Mouse (Mus musculus): ENCODE measurements at regions not wholly inside any gene's neighbourhood (a gene's known extent, or its start where the extent isn't known, plus 50 kb on each side); places are given as distances from the start of the nearest gene placed in this dataset.

DNA sequence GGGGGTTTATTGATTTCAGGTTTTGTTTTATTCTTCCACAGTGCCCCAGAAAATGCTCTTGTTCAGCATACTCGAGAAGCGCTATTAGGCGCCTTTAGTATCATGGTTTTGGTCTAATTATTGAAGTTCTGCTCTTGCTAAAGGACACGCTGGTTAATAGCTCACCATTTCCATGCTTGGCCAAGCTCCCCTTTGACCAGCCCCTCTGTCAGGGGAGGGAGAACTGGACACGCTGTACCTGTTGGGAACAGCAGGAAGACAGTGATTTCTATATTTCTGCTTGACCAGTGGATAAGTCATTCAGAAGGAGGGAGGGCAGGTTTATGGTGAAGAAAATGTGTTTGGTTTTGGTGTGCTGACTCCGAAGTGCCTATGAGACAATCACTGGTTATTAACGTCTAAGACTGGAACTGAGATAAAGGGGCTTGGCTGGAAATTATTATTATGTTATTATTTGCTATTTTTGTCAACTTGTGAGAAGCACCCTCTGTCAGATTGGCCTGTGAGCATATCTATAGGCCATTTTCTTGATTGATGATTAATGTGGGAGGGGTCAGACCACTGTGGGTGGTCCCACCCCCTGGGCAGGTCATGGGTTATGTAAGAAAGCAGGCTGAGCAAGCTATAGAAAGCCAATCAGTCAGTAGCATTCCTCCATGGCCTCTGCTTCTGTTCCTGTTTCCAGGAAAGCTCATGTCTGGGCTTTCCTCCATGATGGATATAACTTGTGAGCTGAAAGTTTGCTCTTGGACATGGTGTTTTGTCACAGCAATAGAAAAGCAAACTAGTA lies 51.2 kb upstream of the Tanc2 start:
- no peaks in the 10 kb centered on the region for H3K9me3 ChIP-seq (replicated peaks; ENCODE audit: control insufficient read depth, low read length, poor library complexity, severe bottlenecking)
- H3K4me3 ChIP-seq (ENCODE audit: low read depth, low read length), result no peak overlapping the region
- H3K27me3 ChIP-seq (ENCODE audit: control insufficient read depth, insufficient read depth, low read depth, low read length), result no peaks in the 10 kb centered on the region
- 88% methylated on average over 7 of the region's 7 CpGs for WGBS
- ATAC-seq, result no peak
- no peaks in the 10 kb centered on the region for H3K4me1 ChIP-seq (ENCODE audit: control insufficient read depth, insufficient read depth, low read length)
- H3K4me2 ChIP-seq (ENCODE audit: low read length), result no peak overlapping the region
- H3K36me3 ChIP-seq (ENCODE audit: control insufficient read depth, insufficient read depth, low read length), result no peaks in the 10 kb centered on the region
- H3K9ac ChIP-seq (ENCODE audit: low read depth, low read length), result no peak overlapping the region
- H3K27ac ChIP-seq (ENCODE audit: low read length), result no peak overlapping the region

GRCm38 (mm10) chr11:105532616-105533015 lies 57.2 kb upstream of the Tanc2 start:
- no peak overlapping the region for H3K4me3 ChIP-seq (ENCODE audit: low read depth, low read length)
- WGBS, result 86% methylated on average over 5 of the region's 5 CpGs

GRCm38 (mm10) chr11:105530711-105531157 lies 59.1 kb upstream of the Tanc2 start:
- Histone ChIP-seq H3K4me3 (ENCODE audit: low read depth, low read length) (no peak overlapping the region), H3K27me3 (ENCODE audit: control insufficient read depth, insufficient read depth, low read depth, low read length) (no peaks in the 10 kb centered on the region), H3K4me2 (ENCODE audit: low read length) (no peak overlapping the region), H3K9ac (ENCODE audit: low read depth, low read length) (no peak overlapping the region), H3K9me3 (replicated peaks; ENCODE audit: control insufficient read depth, low read length, poor library complexity, severe bottlenecking) (no peaks in the 10 kb centered on the region), H3K36me3 (ENCODE audit: control insufficient read depth, insufficient read depth, low read length) (no peaks in the 10 kb centered on the region), H3K27ac (ENCODE audit: low read length) (no peak overlapping the region), H3K4me1 (ENCODE audit: control insufficient read depth, insufficient read depth, low read length) (no peaks in the 10 kb centered on the region)
- WGBS, result 71% methylated on average over 10 of the region's 10 CpGs
- ATAC-seq, result no peak

More at GRCm38 (mm10) chr11:105532616-105533015, 57.2 kb upstream of the Tanc2 start:
- Histone ChIP-seq H3K4me1 (ENCODE audit: control insufficient read depth, insufficient read depth, low read length) (no peaks in the 10 kb centered on the region), H3K27me3 (ENCODE audit: control insufficient read depth, insufficient read depth, low read depth, low read length) (no peaks in the 10 kb centered on the region), H3K9me3 (replicated peaks; ENCODE audit: control insufficient read depth, low read length, poor library complexity, severe bottlenecking) (no peaks in the 10 kb centered on the region), H3K36me3 (ENCODE audit: control insufficient read depth, insufficient read depth, low read length) (no peaks in the 10 kb centered on the region), H3K4me2 (ENCODE audit: low read length) (no peak overlapping the region), H3K27ac (ENCODE audit: low read length) (no peak overlapping the region), H3K9ac (ENCODE audit: low read depth, low read length) (no peak overlapping the region)
- ATAC-seq, result no peak

GRCm38 (mm10) chr11:105526066-105526465 lies 63.7 kb upstream of the Tanc2 start:
- Histone ChIP-seq H3K4me1 (ENCODE audit: control insufficient read depth, insufficient read depth, low read length) (peaks cover 8% of the 10 kb centered on the region), H3K36me3 (ENCODE audit: control insufficient read depth, insufficient read depth, low read length) (no peaks in the 10 kb centered on the region), H3K4me2 (ENCODE audit: low read length) (no peak overlapping the region), H3K9ac (ENCODE audit: low read depth, low read length) (no peak overlapping the region), H3K9me3 (replicated peaks; ENCODE audit: control insufficient read depth, low read length, poor library complexity, severe bottlenecking) (no peaks in the 10 kb centered on the region), H3K27ac (ENCODE audit: low read length) (no peak overlapping the region), H3K4me3 (ENCODE audit: low read depth, low read length) (no peak overlapping the region), H3K27me3 (ENCODE audit: control insufficient read depth, insufficient read depth, low read depth, low read length) (no peaks in the 10 kb centered on the region)
- 89% methylated on average over 4 of the region's 4 CpGs for WGBS
- no peak for ATAC-seq

DNA sequence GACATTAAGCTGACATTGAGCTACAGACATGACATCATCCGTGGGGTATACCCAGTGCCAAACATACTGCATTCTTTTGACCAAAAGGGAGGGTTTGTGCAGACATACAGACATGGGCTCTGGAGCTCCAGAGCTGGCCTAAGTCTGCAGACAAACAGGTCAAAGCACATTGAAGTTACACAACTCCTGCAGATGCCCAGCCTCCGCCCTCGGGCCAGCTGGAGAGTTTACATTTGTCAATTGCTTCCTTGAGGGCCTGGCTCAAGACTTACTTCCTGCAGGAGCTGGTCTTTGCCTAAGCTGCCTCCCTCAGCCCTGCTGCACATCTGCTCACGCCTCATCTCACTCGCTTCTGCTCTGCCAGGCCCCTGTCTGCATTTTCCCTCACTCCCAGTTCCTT lies 64.2 kb upstream of the Tanc2 start:
- WGBS, result 60% methylated on average over 5 of the region's 5 CpGs
- no peaks in the 10 kb centered on the region for H3K9me3 ChIP-seq (replicated peaks; ENCODE audit: control insufficient read depth, low read length, poor library complexity, severe bottlenecking)
- no peak for ATAC-seq

GRCm38 (mm10) chr11:105524400-105524799 lies 65.4 kb upstream of the Tanc2 start:
- WGBS, result 30% methylated on average over 8 of the region's 8 CpGs
- H3K4me2 ChIP-seq (ENCODE audit: low read length), result no peak overlapping the region
- no peaks in the 10 kb centered on the region for H3K36me3 ChIP-seq (ENCODE audit: control insufficient read depth, insufficient read depth, low read length)
- no peak overlapping the region for H3K4me3 ChIP-seq (ENCODE audit: low read depth, low read length)
- no peak overlapping the region for H3K27ac ChIP-seq (ENCODE audit: low read length)
- peaks cover 8% of the 10 kb centered on the region for H3K4me1 ChIP-seq (ENCODE audit: control insufficient read depth, insufficient read depth, low read length)
- H3K9me3 ChIP-seq (replicated peaks; ENCODE audit: control insufficient read depth, low read length, poor library complexity, severe bottlenecking), result no peaks in the 10 kb centered on the region
- H3K27me3 ChIP-seq (ENCODE audit: control insufficient read depth, insufficient read depth, low read depth, low read length), result no peaks in the 10 kb centered on the region
- H3K9ac ChIP-seq (ENCODE audit: low read depth, low read length), result no peak overlapping the region
- no peak for ATAC-seq

More for the DNA sequence above, 64.2 kb upstream of the Tanc2 start:
- Histone ChIP-seq H3K36me3 (ENCODE audit: control insufficient read depth, insufficient read depth, low read length) (no peaks in the 10 kb centered on the region), H3K4me1 (ENCODE audit: control insufficient read depth, insufficient read depth, low read length) (peaks cover 8% of the 10 kb centered on the region), H3K4me3 (ENCODE audit: low read depth, low read length) (no peak overlapping the region), H3K9ac (ENCODE audit: low read depth, low read length) (no peak overlapping the region), H3K4me2 (ENCODE audit: low read length) (no peak overlapping the region), H3K27ac (ENCODE audit: low read length) (no peak overlapping the region), H3K27me3 (ENCODE audit: control insufficient read depth, insufficient read depth, low read depth, low read length) (no peaks in the 10 kb centered on the region)

- no peak overlapping the region for H3K9ac ChIP-seq (ENCODE audit: low read depth, low read length)
- H3K4me2 ChIP-seq (ENCODE audit: low read length), result no peak overlapping the region
- H3K4me1 ChIP-seq (ENCODE audit: control insufficient read depth, insufficient read depth, low read length), result peaks cover 8% of the 10 kb centered on the region
- H3K27ac ChIP-seq (ENCODE audit: low read length), result no peak overlapping the region
- no peaks in the 10 kb centered on the region for H3K9me3 ChIP-seq (replicated peaks; ENCODE audit: control insufficient read depth, low read length, poor library complexity, severe bottlenecking)
- WGBS, result 31% methylated on average over 8 of the region's 8 CpGs
- no peak overlapping the region for H3K4me3 ChIP-seq (ENCODE audit: low read depth, low read length)
- H3K27me3 ChIP-seq (ENCODE audit: control insufficient read depth, insufficient read depth, low read depth, low read length), result no peaks in the 10 kb centered on the region
- no peak for ATAC-seq
- no peaks in the 10 kb centered on the region for H3K36me3 ChIP-seq (ENCODE audit: control insufficient read depth, insufficient read depth, low read length)
Observed at GRCm38 (mm10) chr11:105523765-105524164, 66.0 kb upstream of the Tanc2 start.

DNA sequence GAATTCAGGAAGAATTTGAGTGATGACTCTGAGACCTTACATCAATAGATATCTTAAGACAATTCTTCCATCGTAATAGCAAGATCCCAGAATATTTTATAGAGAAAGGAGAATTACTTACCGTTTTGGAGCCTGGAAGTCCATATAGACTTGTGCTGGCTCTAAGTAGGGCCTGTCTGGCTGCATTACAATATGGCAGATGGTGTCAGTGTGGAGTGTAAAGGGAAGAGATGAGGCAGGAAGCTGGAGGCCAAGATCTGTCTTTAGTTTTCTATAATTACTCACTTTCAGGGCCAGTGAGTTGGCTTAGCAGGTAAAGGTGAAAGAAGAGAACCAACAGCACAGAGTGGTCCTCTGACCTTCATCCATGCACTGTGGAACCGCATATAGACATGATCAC lies 63.9 kb upstream of the March10 start:
- WGBS, result 93% methylated on average over 3 of the region's 3 CpGs
- H3K4me2 ChIP-seq (ENCODE audit: low read length), result no peak overlapping the region
- ATAC-seq, result no peak

GRCm38 (mm10) chr11:105513275-105513674 lies 56.7 kb upstream of the March10 start:
- WGBS, result 86% methylated on average over 10 of the region's 10 CpGs
- no peak for ATAC-seq
- Histone ChIP-seq H3K36me3 (ENCODE audit: control insufficient read depth, insufficient read depth, low read length) (no peaks in the 10 kb centered on the region), H3K4me3 (ENCODE audit: low read depth, low read length) (no peak overlapping the region), H3K9me3 (replicated peaks; ENCODE audit: control insufficient read depth, low read length, poor library complexity, severe bottlenecking) (no peaks in the 10 kb centered on the region), H3K9ac (ENCODE audit: low read depth, low read length) (no peak overlapping the region), H3K4me2 (ENCODE audit: low read length) (no peak overlapping the region), H3K27ac (ENCODE audit: low read length) (no peak overlapping the region), H3K4me1 (ENCODE audit: control insufficient read depth, insufficient read depth, low read length) (peaks cover 11% of the 10 kb centered on the region), H3K27me3 (ENCODE audit: control insufficient read depth, insufficient read depth, low read depth, low read length) (no peaks in the 10 kb centered on the region)

More for the DNA sequence above, 63.9 kb upstream of the March10 start:
- no peaks in the 10 kb centered on the region for H3K36me3 ChIP-seq (ENCODE audit: control insufficient read depth, insufficient read depth, low read length)
- no peaks in the 10 kb centered on the region for H3K27me3 ChIP-seq (ENCODE audit: control insufficient read depth, insufficient read depth, low read depth, low read length)
- H3K4me3 ChIP-seq (ENCODE audit: low read depth, low read length), result no peak overlapping the region
- no peak overlapping the region for H3K27ac ChIP-seq (ENCODE audit: low read length)
- peaks cover 8% of the 10 kb centered on the region for H3K4me1 ChIP-seq (ENCODE audit: control insufficient read depth, insufficient read depth, low read length)
- H3K9ac ChIP-seq (ENCODE audit: low read depth, low read length), result no peak overlapping the region
- no peaks in the 10 kb centered on the region for H3K9me3 ChIP-seq (replicated peaks; ENCODE audit: control insufficient read depth, low read length, poor library complexity, severe bottlenecking)

All from midbrain, embryonic 16.5 days (tissue).